Mouse (Mus musculus) cerebellum, postnatal 10 days (tissue): ENCODE measurements around the gene Itsn1.

Experiments used
- DNase-seq, 2 experiments: peaks; one replicate each; pipeline ENCODE4 v3.0.0; 2021; ENCODE audit warnings: mixed read lengths in 2 of 2

Itsn1 gene

GRCm38 (mm10) chr16:91732816-91733215 lies 3.7 kb downstream of the Itsn1 start:
- DNase-seq = no peak

GRCm38 (mm10) chr16:91734771-91735170 lies 5.7 kb downstream of the Itsn1 start:
- no peak for DNase-seq

GRCm38 (mm10) chr16:91736046-91736816 lies 7.2 kb downstream of the Itsn1 start:
- no peak for DNase-seq

GRCm38 (mm10) chr16:91738505-91738904 lies 9.4 kb downstream of the Itsn1 start:
- no peak for DNase-seq

GRCm38 (mm10) chr16:91740184-91740917 lies 11.3 kb downstream of the Itsn1 start:
- peak in 1 of 2 experiments; percentile 48 for DNase-seq

- DNase-seq = no peak
These were observed 11.8 kb downstream of the Itsn1 start for GRCm38 (mm10) chr16:91740918-91741255.

- no peak for DNase-seq
These were observed 14.0 kb downstream of the Itsn1 start for GRCm38 (mm10) chr16:91743055-91743454.

- peak; percentile 82 for DNase-seq
These were observed 17.2 kb downstream of the Itsn1 start for GRCm38 (mm10) chr16:91746101-91746950.

GRCm38 (mm10) chr16:91747567-91747966 lies 18.5 kb downstream of the Itsn1 start:
- no peak for DNase-seq

- no peak for DNase-seq
These were observed 22.7 kb downstream of the Itsn1 start for GRCm38 (mm10) chr16:91751644-91752385.

GRCm38 (mm10) chr16:91753611-91754010 lies 24.5 kb downstream of the Itsn1 start:
- no peak for DNase-seq

- no peak for DNase-seq
These were observed 25.9 kb downstream of the Itsn1 start for GRCm38 (mm10) chr16:91754957-91755356.

- DNase-seq = no peak
These were observed 32.1 kb downstream of the Itsn1 start for GRCm38 (mm10) chr16:91761202-91761601.

GRCm38 (mm10) chr16:91761761-91762160 lies 32.7 kb downstream of the Itsn1 start:
- DNase-seq = no peak

- peak; percentile 36 to 41 for DNase-seq
These were observed 33.4 kb downstream of the Itsn1 start for GRCm38 (mm10) chr16:91762476-91762875.

GRCm38 (mm10) chr16:91763975-91764374 lies 34.9 kb downstream of the Itsn1 start:
- DNase-seq = no peak

- DNase-seq = no peak
These were observed 35.3 kb downstream of the Itsn1 start for GRCm38 (mm10) chr16:91764414-91764813.

- DNase-seq = no peak
These were observed 36.2 kb downstream of the Itsn1 start for GRCm38 (mm10) chr16:91765121-91765815.

- DNase-seq = no peak
These were observed 36.7 kb downstream of the Itsn1 start for GRCm38 (mm10) chr16:91765816-91766210.

- DNase-seq = peak; percentile 80 to 83
These were observed 38.2 kb downstream of the Itsn1 start for GRCm38 (mm10) chr16:91767165-91767701.

- no peak for DNase-seq
These were observed 39.5 kb downstream of the Itsn1 start for GRCm38 (mm10) chr16:91768586-91768985.

- peak in 1 of 2 experiments; percentile 38 for DNase-seq
These were observed 40.8 kb downstream of the Itsn1 start for GRCm38 (mm10) chr16:91769911-91770310.
